Mouse (Mus musculus): ENCODE data around the gene Apcs. TPM values are rescaled to one million over a fixed set of nuclear protein-coding genes. Genes with fewer than 3 reads are reported as not detected.

The Apcs gene
- total RNA-seq (2021): not detected

GRCm38 (mm10) chr1:172894777-172895357 lies at the start of gene Apcs:
Gene Apcs, minus strand, starts transcription at chr1:172895041.
- no peak for DNase-seq (ENCODE audit: extremely low spot score in 1 of 2, low spot score in 1 of 2)

- no peak for DNase-seq (ENCODE audit: extremely low spot score in 1 of 2, low spot score in 1 of 2)
Observed at GRCm38 (mm10) chr1:172932197-172932596, 37.4 kb upstream of the Apcs start.

DNA sequence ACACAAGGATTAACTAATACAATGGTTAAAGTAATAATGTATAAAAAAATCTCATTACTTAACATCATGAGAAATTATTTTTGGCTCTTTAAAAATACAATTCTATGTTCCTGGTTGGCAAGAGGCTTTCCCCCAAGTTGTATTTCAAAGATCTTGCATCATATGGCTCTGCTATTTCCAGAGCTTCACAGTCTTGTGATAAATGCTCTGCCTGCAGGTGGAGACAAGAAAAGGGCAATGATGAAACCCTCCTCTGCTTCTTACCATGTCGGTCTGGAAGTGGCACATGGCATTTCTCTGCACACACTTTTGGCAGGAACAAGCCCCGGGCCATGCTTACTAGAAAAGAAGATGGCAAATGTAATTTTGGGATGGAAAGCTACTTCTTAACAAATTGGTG lies 23.6 kb upstream of the Apcs start:
- no peak for DNase-seq (ENCODE audit: extremely low spot score in 1 of 2, low spot score in 1 of 2)

- DNase-seq (ENCODE audit: extremely low spot score in 1 of 2, low spot score in 1 of 2): no peak
Observed at GRCm38 (mm10) chr1:172917115-172917514, 22.3 kb upstream of the Apcs start.

DNA sequence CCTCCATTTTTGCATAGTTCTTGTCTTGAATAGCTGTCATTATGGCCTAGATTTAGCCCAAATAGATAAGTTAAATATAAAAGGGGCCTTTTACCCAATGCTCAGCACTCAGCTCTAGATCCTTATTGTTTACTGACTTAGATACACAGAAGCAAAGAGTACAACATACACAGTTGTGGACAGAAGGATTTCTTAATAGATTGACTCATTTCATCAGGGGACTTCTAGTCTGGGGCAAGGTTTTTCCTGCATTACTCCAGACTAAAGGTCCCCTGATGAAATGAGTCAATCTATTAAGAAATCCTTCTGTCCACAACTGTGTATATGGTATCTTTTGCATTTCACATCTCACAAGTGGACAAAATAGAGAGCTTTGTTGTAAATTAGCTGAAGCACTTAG lies 8.5 kb upstream of the Apcs start:
- no peak for DNase-seq (ENCODE audit: extremely low spot score in 1 of 2, low spot score in 1 of 2)

GRCm38 (mm10) chr1:172895435-172895834 lies 594 bp upstream of the Apcs start:
- DNase-seq (ENCODE audit: extremely low spot score in 1 of 2, low spot score in 1 of 2): no peak

DNA sequence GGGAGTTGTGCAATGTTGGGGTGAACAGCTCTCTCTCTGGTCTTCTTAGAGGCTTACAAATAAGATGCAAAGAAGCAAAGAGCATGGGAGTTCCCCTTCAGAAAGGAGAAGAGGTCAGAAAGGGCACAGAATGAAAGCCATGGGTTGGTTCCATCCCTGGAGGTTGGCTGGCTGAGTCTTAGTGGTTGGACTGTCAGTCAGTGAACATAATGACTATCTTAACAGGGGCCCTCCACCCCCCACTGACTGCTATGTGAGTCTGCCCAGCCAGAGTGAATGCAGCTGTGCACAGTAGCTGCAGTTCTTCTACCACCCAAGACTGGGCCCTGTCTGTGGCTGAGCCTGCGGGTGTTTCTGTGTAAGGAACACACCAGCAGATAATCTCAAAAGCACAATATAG lies 18.2 kb downstream of the Apcs start:
- DNase-seq (ENCODE audit: extremely low spot score in 1 of 2, low spot score in 1 of 2): no peak

- DNase-seq (ENCODE audit: extremely low spot score in 1 of 2, low spot score in 1 of 2): no peak
Observed at GRCm38 (mm10) chr1:172875265-172875664, 19.6 kb downstream of the Apcs start.

DNA sequence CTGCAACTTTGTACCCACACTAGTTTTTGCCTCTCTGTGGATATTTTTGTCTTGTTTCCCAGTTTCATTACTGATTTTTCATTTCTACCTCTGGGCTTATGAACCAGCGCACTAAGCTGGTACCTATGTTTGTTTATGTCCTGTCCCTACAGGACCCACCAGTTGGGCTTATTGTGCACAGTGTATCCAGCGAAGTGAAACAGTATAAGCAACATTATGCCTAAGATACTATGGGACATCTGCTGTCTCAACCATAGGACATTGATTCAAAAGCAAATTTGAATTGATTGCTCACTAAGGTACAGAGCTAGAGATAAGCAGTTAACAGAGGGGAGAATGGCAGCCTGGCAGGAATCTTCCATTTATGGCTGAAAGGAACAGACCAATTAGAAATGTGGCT lies 46.7 kb downstream of the Apcs start:
- no peak for DNase-seq (ENCODE audit: extremely low spot score in 1 of 2, low spot score in 1 of 2)

GRCm38 (mm10) chr1:172847044-172847761 lies 47.6 kb downstream of the Apcs start:
- no peak for DNase-seq (ENCODE audit: extremely low spot score in 1 of 2, low spot score in 1 of 2)

Other genes with a start within 250 kb of the Apcs start
- gene Crp, start 197.0 kb downstream of the Apcs start, total RNA-seq (2021): not detected
- gene Olfr16, start 55.4 kb upstream of the Apcs start, total RNA-seq (2021): not detected
- gene Olfr1408, start 242.3 kb upstream of the Apcs start, total RNA-seq (2021): not detected

Data from layer of hippocampus, postnatal 25 days (tissue).